Mouse (Mus musculus): ENCODE measurements around the gene 1700034I23Rik.

GRCm38 (mm10) chr3:40938592-40938991 is 36.2 kb upstream of the 1700034I23Rik start:
- TF ChIP-seq CTCF (IDR thresholded peaks at IDR 0.05; ENCODE audit: low read depth, low read length) (no peak), POLR2A (IDR thresholded peaks at IDR 0.05; ENCODE audit: borderline replicate concordance, low read depth, low read length) (no peak)

Measured in bone marrow macrophage, adult 2 months (primary cell).